Mouse (Mus musculus) frontal cortex, postnatal 36 days (tissue): Measurements from ENCODE around the gene Adcy9.
"Not testable (repeated sequence)": the region's sequence is repeated elsewhere in the genome, so short reads cannot be mapped to it uniquely, and the experiment has no call there.

Source experiments
- DNase-seq, 2 experiments: peaks; one replicate each; pipeline ENCODE4 v3.0.0; 2022; ENCODE audit warnings: low spot score in 2 of 2

Adcy9 gene

GRCm38 (mm10) chr16:4382406-4382805, 37.9 kb downstream of the Adcy9 start:
- DNase-seq, result no peak

GRCm38 (mm10) chr16:4381487-4381886, 38.8 kb downstream of the Adcy9 start:
- no peak for DNase-seq

DNA sequence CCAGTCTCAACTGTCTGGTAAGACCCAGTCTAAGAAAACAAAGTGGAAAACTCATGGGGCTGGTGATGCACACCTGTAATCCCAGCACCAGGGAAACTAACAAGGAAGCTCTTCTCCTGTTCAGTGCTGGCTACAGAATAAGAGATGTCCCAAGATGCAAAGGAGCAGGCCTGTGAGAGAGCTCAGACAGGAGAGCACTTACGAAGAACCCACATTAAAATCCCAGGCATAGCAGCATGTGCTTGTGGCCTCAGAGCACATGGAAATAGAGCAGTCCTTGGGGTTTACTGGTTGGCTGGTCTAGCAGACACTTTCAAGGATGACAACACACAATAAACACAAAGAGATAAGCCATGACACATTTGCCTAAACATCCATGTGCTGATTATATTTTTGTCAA, 41.5 kb downstream of the Adcy9 start:
- DNase-seq, result no peak

DNA sequence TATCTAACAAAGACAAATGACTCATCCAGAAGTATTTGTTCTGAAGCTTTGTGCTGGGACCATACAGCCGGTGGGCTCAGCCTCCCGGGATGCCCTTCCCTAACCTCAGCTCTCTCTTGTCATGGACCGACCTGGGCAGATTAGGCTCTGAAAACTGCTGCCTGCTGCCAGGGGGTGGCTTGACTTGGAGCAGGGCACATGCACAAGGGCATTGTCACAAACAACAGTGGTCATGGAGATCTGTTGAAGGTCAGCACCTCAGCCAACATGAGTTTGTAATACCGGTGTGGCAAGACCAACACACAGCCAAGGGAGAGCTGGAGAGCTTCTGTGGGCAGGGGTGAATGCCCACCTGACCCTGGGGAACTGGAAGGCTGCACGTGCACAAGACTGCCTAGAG, 42.7 kb downstream of the Adcy9 start:
- DNase-seq, result no peak

DNA sequence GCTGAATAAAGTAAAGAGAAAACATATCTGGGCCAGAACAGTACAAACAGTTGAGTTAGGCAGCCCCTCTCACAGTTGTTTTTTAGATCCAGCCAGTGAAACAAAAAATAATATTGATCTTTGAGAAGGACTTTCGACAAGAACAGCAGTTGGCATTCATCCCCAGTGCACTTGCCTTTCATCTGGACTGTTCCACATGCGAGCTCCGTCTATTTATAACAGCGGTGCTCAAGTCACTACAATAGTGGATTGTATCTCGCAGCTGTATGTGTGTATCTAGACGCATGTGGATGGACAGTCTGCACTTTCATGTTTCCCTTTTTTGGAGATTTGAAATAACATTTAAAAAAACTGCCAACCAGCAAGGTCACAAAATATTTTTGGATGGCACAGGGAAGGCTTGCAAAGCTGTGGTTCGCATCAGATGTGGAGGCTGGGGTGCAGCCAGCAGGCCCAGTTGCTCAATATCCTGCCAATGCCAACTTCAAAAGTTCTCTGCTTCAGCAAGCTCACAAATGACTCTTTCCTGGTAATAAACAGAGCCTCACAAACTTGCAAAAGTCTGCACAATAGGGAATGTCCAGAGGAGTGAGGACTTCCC, 45.4 kb downstream of the Adcy9 start:
- peak in 1 of 2 experiments; percentile 22 for DNase-seq

- DNase-seq, result no peak
Measured at GRCm38 (mm10) chr16:4374270-4374669, 46.0 kb downstream of the Adcy9 start.

DNA sequence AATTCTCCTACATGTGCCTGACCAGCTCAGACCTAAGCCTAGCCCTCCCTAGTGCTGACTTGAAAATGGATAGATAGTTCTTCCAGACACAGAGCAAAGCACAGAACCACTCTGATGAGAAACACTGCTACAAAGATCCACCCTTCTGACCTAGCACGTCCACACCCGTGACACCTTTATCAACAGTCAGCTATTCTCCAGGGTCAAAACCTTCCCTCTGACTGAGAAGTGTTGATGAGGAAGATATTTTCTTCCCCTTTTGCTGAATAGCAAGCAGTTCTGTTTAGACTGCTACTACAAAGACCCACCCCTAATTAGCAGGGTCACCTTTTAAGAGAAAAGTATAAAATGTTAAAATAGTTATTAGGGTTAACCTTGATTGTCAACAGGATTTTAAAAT, 49.3 kb downstream of the Adcy9 start:
- no peak for DNase-seq

DNA sequence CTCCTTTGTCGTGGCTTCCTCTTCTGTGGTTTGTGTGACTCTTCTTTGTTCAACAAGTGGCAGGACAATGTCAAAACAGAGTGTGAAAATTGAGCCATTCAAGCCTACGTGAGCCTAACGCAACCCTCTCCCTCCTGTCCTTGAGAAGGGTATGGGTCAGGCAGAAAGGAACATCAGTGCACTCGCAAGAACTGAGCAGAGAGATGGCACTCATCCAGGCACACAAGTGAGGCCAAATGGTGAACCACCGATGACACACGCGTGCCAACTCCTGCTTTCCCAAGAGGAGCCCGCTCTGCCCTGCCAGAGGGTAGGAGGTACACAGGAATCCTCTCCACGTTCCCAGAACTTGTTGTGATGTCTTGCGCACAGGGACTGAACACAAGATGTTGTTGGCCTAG, 50.2 kb downstream of the Adcy9 start:
- no peak for DNase-seq

GRCm38 (mm10) chr16:4367930-4368329, 52.4 kb downstream of the Adcy9 start:
- DNase-seq, result no peak

DNA sequence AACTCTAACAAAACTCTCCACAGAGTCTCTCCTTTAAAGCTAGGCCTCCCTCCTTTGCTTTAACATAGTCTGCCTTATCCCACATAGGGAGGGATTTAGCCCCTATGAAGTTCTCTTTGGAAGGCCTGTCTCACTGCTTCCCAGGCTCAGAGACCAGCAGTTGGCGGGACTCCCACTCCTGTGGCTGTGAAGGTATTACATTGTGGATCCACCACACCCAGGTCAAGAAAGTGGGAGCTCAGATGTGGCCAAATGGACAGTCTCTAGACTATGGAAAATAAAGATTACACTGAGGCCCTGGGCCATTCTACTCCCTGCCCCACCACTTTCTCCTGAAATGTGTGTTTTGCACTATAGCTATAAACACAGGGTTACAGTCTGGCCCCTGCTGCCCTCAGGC, 53.0 kb downstream of the Adcy9 start:
- DNase-seq, result no peak

GRCm38 (mm10) chr16:4366671-4367070, 53.6 kb downstream of the Adcy9 start:
- DNase-seq, result no peak

DNA sequence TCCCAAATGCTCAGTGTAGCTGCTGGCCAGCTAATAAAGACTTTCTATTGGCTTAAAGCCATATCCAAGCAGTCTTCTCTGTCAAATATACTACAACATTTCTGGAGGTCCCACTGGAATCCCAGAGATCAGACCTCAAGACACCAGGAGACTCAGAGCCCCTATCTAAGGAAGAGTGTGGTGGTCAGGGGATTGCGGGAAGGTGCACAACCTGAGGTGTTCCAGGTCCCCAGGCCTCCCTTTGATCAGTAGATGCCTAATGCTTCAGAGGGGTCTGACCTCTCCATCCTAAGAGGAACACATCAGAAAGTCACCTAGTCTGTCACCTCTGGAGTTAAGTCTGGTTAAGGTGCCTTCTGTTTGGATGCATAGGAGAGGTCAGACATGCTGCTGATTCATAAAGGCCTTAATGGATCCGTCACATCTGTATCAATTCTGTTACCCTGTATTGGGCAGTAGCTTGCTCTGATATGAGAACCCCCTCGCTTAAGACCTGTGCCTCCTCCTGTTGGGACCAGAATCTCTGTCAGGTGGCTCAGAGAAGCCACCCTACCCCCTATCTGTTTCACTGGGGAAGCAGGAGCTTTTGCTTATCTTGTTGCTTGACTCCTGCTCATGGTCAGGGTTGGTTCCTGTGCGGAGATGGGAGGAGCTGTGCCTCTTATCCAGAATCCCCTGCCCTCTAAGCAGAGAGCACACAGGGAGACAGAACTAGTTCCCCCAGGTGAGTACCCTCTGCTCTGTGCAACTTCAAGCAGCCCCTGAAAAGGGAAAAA, 56.8 kb downstream of the Adcy9 start:
- no peak for DNase-seq

DNA sequence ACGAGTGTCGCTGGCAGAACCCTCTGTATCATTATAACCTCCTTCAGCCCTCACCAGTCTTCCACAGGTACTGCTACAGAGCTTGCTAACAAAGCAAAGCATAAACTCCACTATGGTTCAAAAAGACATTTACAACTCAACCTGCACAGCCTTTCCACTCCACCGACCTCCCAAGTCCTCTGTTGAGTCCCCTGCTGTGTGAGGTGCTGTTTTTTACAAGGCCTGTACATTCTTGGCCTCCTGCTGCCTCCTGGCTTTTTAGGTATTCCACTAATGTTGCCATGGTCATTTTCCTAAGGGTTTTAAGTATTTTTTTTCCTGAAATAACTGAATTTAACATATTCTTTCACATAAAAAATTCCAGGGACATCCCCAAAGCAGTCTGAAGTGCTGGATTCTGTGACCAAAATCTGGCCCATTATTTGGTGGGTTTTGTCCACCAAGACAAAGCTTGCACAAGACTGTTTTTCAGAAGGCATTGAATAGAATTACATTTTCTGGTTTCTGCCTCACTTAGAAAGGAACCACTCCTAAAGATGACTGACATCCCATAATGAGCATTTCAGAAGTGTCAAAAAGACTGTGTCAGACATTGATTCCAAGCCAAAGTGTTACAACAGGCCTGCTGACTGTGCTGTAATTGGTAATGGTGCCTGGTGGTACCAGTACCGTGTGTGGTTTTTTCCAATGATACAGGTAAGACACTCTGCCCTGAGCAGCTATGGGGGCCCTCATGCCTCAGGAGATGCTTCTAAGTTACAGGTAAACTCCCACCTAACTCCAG, 64.8 kb downstream of the Adcy9 start:
- DNase-seq, result no peak

DNA sequence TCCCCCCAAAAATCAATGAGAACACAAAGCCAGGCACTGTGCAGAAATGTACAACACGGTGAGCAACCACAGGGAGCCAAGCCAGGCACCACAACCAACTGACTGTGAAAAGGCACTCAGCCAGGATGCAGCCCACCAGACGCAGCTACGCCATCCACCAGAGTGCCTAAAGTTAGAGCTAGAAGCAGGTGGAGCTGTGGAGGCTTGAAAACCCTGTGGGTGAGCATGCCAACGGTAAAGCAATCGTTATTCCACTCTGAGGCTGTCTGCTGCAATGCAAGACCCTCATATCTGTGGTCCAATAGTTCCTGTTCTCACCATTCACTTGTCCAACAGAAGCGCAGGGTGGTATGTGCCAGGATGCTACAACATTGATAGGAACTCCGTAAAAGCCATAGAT, 77.7 kb downstream of the Adcy9 start:
- peak; percentile 42 to 67 for DNase-seq

DNA sequence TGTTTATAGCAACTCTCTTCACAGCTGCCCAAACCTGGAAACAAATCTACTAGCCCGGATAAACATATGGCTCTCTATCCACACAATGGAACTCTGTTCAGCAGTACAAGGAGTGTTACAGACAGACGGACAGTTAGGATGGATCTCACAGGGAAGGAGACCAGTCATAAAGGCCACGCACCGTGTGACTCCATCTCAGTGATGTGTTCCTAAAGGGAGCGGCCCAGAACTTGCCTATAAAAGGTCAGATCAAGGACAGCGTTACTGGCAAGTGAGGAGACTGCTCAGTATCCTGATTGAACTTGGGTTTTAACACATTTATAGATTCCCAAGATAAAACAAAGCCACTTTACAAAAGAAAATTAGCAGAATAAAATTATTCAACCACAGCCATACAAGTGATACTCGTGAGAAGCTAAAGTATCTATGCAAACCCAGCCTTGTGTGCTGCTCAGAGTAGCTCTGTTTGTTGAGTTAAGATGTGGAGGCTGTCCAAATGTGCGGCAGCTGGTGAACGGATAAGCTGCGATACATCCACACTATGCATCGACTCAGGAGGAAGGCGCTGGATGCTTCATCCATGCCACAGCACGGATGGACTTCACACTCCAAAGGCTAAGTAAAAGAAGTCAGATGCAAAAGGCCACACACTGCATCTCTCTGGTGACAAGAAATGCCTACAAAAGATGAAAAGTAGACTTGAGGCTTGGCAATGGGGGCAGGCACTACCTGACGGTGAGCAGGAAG, 78.8 kb downstream of the Adcy9 start:
- peak in 1 of 2 experiments; percentile 50 for DNase-seq

- DNase-seq, result not testable (repeated sequence)
Measured at GRCm38 (mm10) chr16:4339216-4339615, 81.1 kb downstream of the Adcy9 start.

DNA sequence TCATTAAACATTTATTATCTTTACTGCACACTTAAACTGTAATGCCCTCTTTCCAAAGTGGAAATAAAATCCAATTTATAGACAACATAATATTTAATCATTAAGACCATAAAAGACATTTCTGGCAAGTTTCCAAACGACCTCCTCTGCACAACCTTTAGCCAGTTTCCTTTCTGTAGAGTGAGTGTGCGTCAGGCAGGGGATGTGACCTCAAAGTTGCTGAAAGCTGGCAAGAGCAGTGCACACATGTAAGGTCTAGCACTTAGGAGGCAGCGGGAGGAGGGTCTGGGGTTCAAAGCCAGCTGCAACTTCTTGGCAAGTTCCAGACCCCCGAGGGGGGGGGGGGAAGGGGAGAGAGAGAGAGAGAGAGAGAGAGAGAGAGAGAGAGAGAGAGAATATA, 83.0 kb downstream of the Adcy9 start:
- no peak for DNase-seq

- DNase-seq, result no peak
Measured at GRCm38 (mm10) chr16:4333788-4334187, 86.5 kb downstream of the Adcy9 start.

- no peak for DNase-seq
Measured at GRCm38 (mm10) chr16:4333371-4333770, 86.9 kb downstream of the Adcy9 start.

GRCm38 (mm10) chr16:4327081-4327480, 93.2 kb downstream of the Adcy9 start:
- DNase-seq, result no peak

DNA sequence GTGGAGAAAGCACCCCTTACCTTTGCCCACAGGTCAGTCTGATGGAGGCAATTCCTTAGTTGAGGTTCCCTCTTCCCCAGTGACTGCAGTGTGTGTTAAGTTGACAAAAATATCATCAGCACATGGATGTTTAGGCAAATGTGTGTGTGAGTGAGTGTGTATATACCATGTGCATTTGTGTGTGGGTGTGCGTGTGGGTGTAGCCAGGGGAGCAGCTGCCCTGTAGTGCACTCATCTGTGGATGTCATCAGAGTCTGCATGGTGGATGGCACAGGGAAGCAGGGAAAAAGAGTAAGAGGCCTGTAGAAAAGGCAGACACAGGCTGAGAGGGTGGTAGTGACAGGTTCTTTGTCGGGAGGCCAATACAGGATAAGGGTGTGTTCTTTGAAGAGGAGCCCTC, 94.5 kb downstream of the Adcy9 start:
- DNase-seq, result peak in 1 of 2 experiments; percentile 53

GRCm38 (mm10) chr16:4324967-4325366, 95.3 kb downstream of the Adcy9 start:
- DNase-seq, result no peak
